Mouse (Mus musculus): ENCODE results near the gene Slain1. TPM values are rescaled to one million over a fixed set of nuclear protein-coding genes. Genes with fewer than 3 reads are reported as not detected.

Gene Slain1
- polyA plus RNA-seq, 1 experiment from 2014 or later = 2.4 TPM

DNA sequence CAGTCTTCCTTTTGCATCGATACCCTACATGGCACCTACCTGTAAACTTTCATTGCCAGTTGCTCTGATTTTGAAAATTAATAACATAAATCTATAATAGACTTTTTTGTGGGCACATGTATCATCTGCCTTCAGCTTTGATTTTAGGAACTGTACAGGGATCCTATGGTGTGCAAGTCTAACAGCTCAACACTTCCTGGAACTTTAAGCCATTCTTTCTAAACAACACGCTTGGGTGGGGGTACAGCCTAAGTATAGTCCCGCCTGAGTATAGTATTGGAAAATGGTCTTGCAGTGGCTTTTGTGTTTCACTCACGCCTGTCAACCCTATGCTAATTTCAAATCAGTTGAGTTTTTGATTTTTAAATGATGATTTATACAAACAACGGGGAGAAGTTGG is 2.5 kb downstream of the Slain1 start:
- Histone ChIP-seq H3K4me1 (ENCODE audit: control insufficient read depth, insufficient read depth, low read length) (no peaks in the 10 kb centered on the region), H3K4me2 (replicated peaks; ENCODE audit: low read depth, low read length) (no peak overlapping the region), H3K36me3 (ENCODE audit: control insufficient read depth, insufficient read depth, low read length) (no peaks in the 10 kb centered on the region; the same call in 1 of the 2 replicates), H3K27me3 (ENCODE audit: control insufficient read depth, insufficient read depth, low read length) (peaks cover 6% of the 10 kb centered on the region; the same call in 1 of the 2 replicates), H3K9me3 (ENCODE audit: control insufficient read depth, low read depth, low read length) (no peaks in the 10 kb centered on the region), H3K27ac (ENCODE audit: low read length) (no peak overlapping the region), H3K4me3 (ENCODE audit: low read depth, low read length) (no peak overlapping the region), H3K9ac (replicated peaks; ENCODE audit: low read depth, low read length) (no peak overlapping the region)
- ATAC-seq (ENCODE audit: insufficient number of reproducible peaks, insufficient read depth, low FRiP score, low read depth) = no peak
- 85% methylated on average over 5 of the region's 5 CpGs for WGBS

DNA sequence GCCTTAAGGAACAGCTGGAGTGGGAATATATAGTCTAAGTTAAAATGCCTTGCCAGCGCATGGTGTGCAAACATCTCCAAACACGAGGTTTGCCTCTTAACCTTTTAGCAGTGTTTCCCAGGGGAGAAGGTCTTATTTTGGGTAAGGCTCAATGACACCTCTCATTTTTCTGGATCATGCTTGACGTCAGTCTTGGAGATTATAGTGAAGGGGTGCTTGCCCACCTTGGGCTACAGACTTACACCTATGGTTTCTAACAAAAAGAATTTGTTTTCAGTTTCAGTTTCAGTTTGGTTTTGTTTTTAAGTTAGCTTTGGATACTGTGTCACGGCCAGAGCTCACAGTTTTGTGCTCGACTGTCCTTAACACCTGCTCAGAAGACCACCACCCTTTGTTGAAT is 3.8 kb downstream of the Slain1 start:
- Histone ChIP-seq H3K9me3 (ENCODE audit: control insufficient read depth, low read depth, low read length) (no peaks in the 10 kb centered on the region), H3K4me3 (ENCODE audit: low read depth, low read length) (no peak overlapping the region), H3K27ac (ENCODE audit: low read length) (no peak overlapping the region), H3K27me3 (ENCODE audit: control insufficient read depth, insufficient read depth, low read length) (peaks cover 5% of the 10 kb centered on the region; the same call in 1 of the 2 replicates), H3K4me2 (replicated peaks; ENCODE audit: low read depth, low read length) (no peak overlapping the region), H3K9ac (replicated peaks; ENCODE audit: low read depth, low read length) (no peak overlapping the region), H3K4me1 (ENCODE audit: control insufficient read depth, insufficient read depth, low read length) (no peaks in the 10 kb centered on the region), H3K36me3 (ENCODE audit: control insufficient read depth, insufficient read depth, low read length) (no peaks in the 10 kb centered on the region; the same call in 1 of the 2 replicates)
- ATAC-seq (ENCODE audit: insufficient number of reproducible peaks, insufficient read depth, low FRiP score, low read depth) = no peak
- 53% methylated on average over 5 of the region's 5 CpGs for WGBS

GRCm38 (mm10) chr14:103655448-103655847 is 5.4 kb downstream of the Slain1 start:
- H3K4me1 ChIP-seq (ENCODE audit: control insufficient read depth, insufficient read depth, low read length) = no peaks in the 10 kb centered on the region
- 71% methylated on average over 5 of the region's 5 CpGs for WGBS
- no peak overlapping the region for H3K27ac ChIP-seq (ENCODE audit: low read length)
- H3K36me3 ChIP-seq (ENCODE audit: control insufficient read depth, insufficient read depth, low read length) = no peaks in the 10 kb centered on the region; the same call in 1 of the 2 replicates
- H3K9me3 ChIP-seq (ENCODE audit: control insufficient read depth, low read depth, low read length) = no peaks in the 10 kb centered on the region
- H3K9ac ChIP-seq (replicated peaks; ENCODE audit: low read depth, low read length) = no peak overlapping the region
- H3K27me3 ChIP-seq (ENCODE audit: control insufficient read depth, insufficient read depth, low read length) = peaks cover 4% of the 10 kb centered on the region; the same call in 1 of the 2 replicates
- no peak for ATAC-seq (ENCODE audit: insufficient number of reproducible peaks, insufficient read depth, low FRiP score, low read depth)
- H3K4me3 ChIP-seq (ENCODE audit: low read depth, low read length) = no peak overlapping the region
- no peak overlapping the region for H3K4me2 ChIP-seq (replicated peaks; ENCODE audit: low read depth, low read length)

GRCm38 (mm10) chr14:103657876-103658275 is 7.8 kb downstream of the Slain1 start:
- Histone ChIP-seq H3K9me3 (ENCODE audit: control insufficient read depth, low read depth, low read length) (no peaks in the 10 kb centered on the region), H3K4me3 (ENCODE audit: low read depth, low read length) (no peak overlapping the region), H3K4me2 (replicated peaks; ENCODE audit: low read depth, low read length) (no peak overlapping the region), H3K36me3 (ENCODE audit: control insufficient read depth, insufficient read depth, low read length) (no peaks in the 10 kb centered on the region; the same call in 1 of the 2 replicates), H3K27me3 (ENCODE audit: control insufficient read depth, insufficient read depth, low read length) (no peaks in the 10 kb centered on the region), H3K4me1 (ENCODE audit: control insufficient read depth, insufficient read depth, low read length) (no peaks in the 10 kb centered on the region), H3K27ac (ENCODE audit: low read length) (no peak overlapping the region), H3K9ac (replicated peaks; ENCODE audit: low read depth, low read length) (no peak overlapping the region)
- ATAC-seq (ENCODE audit: insufficient number of reproducible peaks, insufficient read depth, low FRiP score, low read depth) = no peak
- WGBS = 81% methylated on average over 4 of the region's 4 CpGs

- Histone ChIP-seq H3K27me3 (ENCODE audit: control insufficient read depth, insufficient read depth, low read length) (no peaks in the 10 kb centered on the region), H3K9me3 (ENCODE audit: control insufficient read depth, low read depth, low read length) (no peaks in the 10 kb centered on the region), H3K9ac (replicated peaks; ENCODE audit: low read depth, low read length) (no peak overlapping the region), H3K36me3 (ENCODE audit: control insufficient read depth, insufficient read depth, low read length) (no peaks in the 10 kb centered on the region), H3K4me2 (replicated peaks; ENCODE audit: low read depth, low read length) (no peak overlapping the region), H3K27ac (ENCODE audit: low read length) (no peak overlapping the region), H3K4me1 (ENCODE audit: control insufficient read depth, insufficient read depth, low read length) (no peaks in the 10 kb centered on the region), H3K4me3 (ENCODE audit: low read depth, low read length) (no peak overlapping the region)
- no peak for ATAC-seq (ENCODE audit: insufficient number of reproducible peaks, insufficient read depth, low FRiP score, low read depth)
- WGBS = 80% methylated on average over 7 of the region's 7 CpGs
These were observed 13.0 kb downstream of the Slain1 start for GRCm38 (mm10) chr14:103663026-103663425.

GRCm38 (mm10) chr14:103664391-103664790 is 14.4 kb downstream of the Slain1 start:
- no peak overlapping the region for H3K27ac ChIP-seq (ENCODE audit: low read length)
- no peaks in the 10 kb centered on the region for H3K9me3 ChIP-seq (ENCODE audit: control insufficient read depth, low read depth, low read length)
- no peaks in the 10 kb centered on the region for H3K27me3 ChIP-seq (ENCODE audit: control insufficient read depth, insufficient read depth, low read length)
- no peak overlapping the region for H3K4me3 ChIP-seq (ENCODE audit: low read depth, low read length)
- H3K4me2 ChIP-seq (replicated peaks; ENCODE audit: low read depth, low read length) = no peak overlapping the region
- WGBS = 66% methylated on average over 4 of the region's 4 CpGs
- no peaks in the 10 kb centered on the region for H3K36me3 ChIP-seq (ENCODE audit: control insufficient read depth, insufficient read depth, low read length)
- H3K9ac ChIP-seq (replicated peaks; ENCODE audit: low read depth, low read length) = no peak overlapping the region
- no peak for ATAC-seq (ENCODE audit: insufficient number of reproducible peaks, insufficient read depth, low FRiP score, low read depth)
- H3K4me1 ChIP-seq (ENCODE audit: control insufficient read depth, insufficient read depth, low read length) = no peaks in the 10 kb centered on the region

DNA sequence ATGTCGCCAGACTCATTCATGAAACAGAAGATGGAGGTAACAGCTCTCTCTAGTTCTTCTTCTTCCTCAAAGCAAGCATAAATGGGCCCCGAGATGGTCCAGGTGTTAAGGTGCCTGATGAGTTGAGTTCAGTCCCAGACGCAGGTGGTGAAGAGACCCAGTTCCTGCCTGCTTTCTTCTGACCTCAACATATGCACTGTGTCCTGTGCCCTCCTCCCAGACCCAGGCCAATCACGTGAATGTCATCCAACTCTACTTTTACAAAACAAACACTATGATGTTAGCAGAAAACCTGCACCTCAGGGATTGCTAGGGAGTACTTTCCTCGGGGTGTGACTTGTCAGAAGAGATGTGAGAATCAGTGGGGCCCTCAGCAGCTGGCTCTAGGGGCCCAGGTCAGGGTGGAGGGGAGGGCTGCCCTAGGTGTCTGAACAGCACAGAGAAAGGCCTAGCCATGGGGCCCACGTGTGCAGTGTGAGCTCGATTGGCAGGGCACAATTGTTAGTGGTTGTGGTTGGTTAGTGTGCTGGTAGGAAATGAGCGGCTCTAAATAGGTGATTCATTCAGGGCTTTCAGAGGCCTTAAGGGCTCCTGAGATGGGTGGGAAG is 16.4 kb downstream of the Slain1 start:
- H3K4me1 ChIP-seq (ENCODE audit: control insufficient read depth, insufficient read depth, low read length) = no peaks in the 10 kb centered on the region
- H3K9ac ChIP-seq (replicated peaks; ENCODE audit: low read depth, low read length) = no peak overlapping the region
- no peaks in the 10 kb centered on the region for H3K9me3 ChIP-seq (ENCODE audit: control insufficient read depth, low read depth, low read length)
- 63% methylated on average over 8 of the region's 8 CpGs for WGBS
- H3K4me3 ChIP-seq (ENCODE audit: low read depth, low read length) = no peak overlapping the region
- no peak overlapping the region for H3K27ac ChIP-seq (ENCODE audit: low read length)
- peak; percentile 65; the same call in 1 of the 2 replicates for ATAC-seq (ENCODE audit: insufficient number of reproducible peaks, insufficient read depth, low FRiP score, low read depth)
- H3K27me3 ChIP-seq (ENCODE audit: control insufficient read depth, insufficient read depth, low read length) = no peaks in the 10 kb centered on the region
- H3K4me2 ChIP-seq (replicated peaks; ENCODE audit: low read depth, low read length) = no peak overlapping the region
- H3K36me3 ChIP-seq (ENCODE audit: control insufficient read depth, insufficient read depth, low read length) = no peaks in the 10 kb centered on the region

DNA sequence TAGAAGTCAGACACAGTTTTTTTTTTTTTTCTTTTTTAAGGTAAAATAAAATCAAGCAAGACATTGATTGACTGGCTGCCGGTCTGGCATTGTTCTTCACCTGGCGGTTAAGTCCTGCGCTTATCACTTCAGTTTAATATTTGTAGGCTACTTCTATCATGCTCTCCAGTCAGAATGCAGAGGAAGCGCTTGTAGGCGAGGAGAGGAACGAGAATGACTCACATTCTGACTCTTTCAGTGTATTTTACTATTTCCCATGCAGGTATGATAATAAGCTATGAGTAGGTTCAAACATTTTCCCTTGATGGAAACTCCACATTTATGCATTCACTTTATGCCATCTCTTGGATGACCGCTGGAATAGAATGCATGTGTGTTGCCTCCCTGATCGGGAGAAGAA is 17.0 kb downstream of the Slain1 start:
- WGBS = 89% methylated on average over 8 of the region's 8 CpGs
- no peaks in the 10 kb centered on the region for H3K36me3 ChIP-seq (ENCODE audit: control insufficient read depth, insufficient read depth, low read length)
- H3K4me2 ChIP-seq (replicated peaks; ENCODE audit: low read depth, low read length) = no peak overlapping the region
- no peaks in the 10 kb centered on the region for H3K27me3 ChIP-seq (ENCODE audit: control insufficient read depth, insufficient read depth, low read length)
- H3K4me3 ChIP-seq (ENCODE audit: low read depth, low read length) = no peak overlapping the region
- H3K4me1 ChIP-seq (ENCODE audit: control insufficient read depth, insufficient read depth, low read length) = no peaks in the 10 kb centered on the region
- no peaks in the 10 kb centered on the region for H3K9me3 ChIP-seq (ENCODE audit: control insufficient read depth, low read depth, low read length)
- H3K27ac ChIP-seq (ENCODE audit: low read length) = no peak overlapping the region
- no peak overlapping the region for H3K9ac ChIP-seq (replicated peaks; ENCODE audit: low read depth, low read length)
- ATAC-seq (ENCODE audit: insufficient number of reproducible peaks, insufficient read depth, low FRiP score, low read depth) = no peak
